Mouse (Mus musculus) megakaryocyte, embryonic 14.5 days (primary cell): ENCODE measurements at regions not wholly inside any gene's neighbourhood (a gene's known extent, or its start where the extent isn't known, plus 50 kb on each side); places are given as distances from the start of the nearest gene placed in this dataset.

ENCODE experiments used
- FLI1 ChIP-seq: IDR thresholded peaks from 2 replicates; pipeline ENCODE4 v1.6.1; 2012; ENCODE audit warnings: low read length, inconsistent platforms, mixed read lengths
- GATA1 ChIP-seq: IDR thresholded peaks from 3 replicates; pipeline ENCODE4 v1.6.1; 2012; ENCODE audit warnings: mixed read lengths, low read length, inconsistent platforms, borderline replicate concordance

GRCm38 (mm10) chr3:130833082-130833481 is 102.9 kb upstream of the Rpl34 start:
- TF ChIP-seq GATA1, result no peak
- no peak for TF ChIP-seq FLI1
